Mouse (Mus musculus): ENCODE data around the gene Wdr95.
A peak's percentile ranks its signal among the peaks of the same experiment; 100 is the strongest.

The Wdr95 gene

DNA sequence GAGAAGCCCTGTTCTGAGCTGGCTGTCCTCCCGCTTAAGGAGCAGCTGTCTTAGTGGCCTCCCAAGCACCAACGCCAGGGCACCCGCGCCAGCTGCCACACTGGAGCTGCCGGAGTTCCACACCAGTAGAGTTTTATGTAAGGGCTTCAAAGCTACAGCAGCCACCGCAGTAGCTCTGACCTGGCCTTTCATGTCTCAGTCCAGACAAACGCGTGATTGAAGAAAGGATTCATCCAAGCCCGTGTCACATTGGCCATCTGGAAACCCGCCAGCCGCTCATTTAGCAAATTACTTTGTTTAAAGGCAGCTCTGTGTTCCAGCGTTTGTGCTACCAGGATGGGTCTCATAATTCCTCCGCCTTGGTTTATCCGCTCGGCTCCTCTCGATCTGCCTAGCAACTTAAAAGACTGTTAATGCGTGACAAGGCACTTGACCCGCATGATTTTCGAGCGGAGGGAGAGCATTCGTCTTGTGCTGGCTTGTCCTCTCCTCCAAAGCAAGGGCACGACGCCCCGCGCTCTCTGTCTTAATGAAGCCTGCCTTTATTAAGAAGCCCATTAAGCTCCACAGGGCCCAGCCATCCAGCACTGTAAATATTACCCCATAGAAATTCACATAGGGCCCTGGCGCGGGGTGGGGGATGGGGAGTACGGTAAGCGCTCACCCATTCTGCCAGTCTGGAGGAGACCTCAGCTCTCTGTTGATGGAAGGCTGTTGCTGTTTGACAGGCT, at the start of gene Wdr95:
Gene Wdr95 (plus strand): TSS at position 681 of the 731 bp plus-strand sequence.
- no peak for DNase-seq

DNA sequence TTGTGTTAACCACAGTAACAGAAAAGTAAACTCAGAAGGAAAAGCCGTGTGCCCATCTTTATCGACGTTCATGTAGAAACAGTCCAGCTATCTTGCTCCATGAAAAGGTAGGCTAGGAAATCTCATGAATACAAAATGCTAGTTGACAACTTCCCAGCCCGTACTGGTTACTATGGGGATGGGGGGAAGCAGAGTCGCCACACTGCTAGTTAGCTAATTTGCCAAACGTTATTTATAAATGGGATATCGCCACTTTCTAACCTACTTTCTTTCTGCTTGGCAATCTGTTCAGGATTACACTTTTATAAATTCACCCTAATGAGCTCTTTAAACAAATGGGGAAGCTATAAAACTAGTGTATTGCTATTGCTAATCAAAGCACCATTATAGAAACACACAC, 46.6 kb upstream of the Wdr95 start:
- no peak for DNase-seq

DNA sequence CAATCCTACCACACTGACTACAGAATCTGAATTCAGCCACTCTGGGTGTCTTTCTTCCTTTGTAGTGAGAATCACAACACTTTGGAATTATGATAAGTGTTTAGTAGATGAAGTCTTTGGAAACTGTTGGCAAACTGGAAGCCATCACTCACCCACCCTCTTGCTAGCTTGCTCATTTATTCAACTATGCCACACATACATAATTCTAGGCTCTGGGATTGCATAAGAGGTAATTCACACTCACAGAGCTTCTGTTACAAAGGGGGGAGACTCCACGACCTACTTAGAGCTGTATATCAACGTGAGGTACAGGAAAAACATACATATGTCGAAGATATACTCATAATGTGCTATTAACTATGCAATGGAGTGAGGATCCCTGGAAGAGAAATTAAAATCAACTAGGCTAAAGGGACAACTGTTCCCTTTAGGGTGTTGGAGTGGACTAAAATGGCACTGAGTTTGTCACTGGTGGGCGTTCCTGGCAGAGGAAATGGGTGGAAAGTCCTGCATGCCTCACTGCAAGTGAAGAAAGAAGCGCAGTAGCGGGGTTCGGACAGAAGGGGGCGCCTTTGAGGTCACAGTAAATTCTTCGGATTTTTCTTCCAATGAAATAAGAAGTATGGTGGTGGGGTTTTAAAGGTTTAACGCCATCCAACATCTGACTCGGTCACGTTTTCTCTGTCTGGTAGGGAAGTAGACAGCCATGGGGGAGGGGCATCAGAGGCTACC, 45.0 kb upstream of the Wdr95 start:
- peak; percentile 26 for DNase-seq

DNA sequence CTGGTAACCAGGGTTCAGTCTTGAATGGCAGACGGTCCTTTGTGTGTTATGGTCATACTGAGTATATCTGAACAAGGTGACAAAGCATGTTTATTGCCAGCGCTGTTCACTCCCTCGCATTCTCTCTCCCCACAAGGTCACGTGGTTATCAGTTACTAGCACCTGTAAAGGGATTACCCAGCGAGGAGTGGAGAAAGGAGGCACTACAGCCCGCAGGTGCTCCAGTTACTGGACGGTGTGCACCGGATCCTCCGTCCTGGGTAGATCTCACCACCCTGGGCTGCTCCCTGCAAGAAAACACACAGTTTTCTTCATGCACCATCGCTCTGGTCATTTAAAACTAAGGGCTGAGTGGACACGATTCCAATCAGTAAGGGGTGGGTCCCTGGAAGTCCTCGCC, 44.2 kb upstream of the Wdr95 start:
- DNase-seq: no peak

DNA sequence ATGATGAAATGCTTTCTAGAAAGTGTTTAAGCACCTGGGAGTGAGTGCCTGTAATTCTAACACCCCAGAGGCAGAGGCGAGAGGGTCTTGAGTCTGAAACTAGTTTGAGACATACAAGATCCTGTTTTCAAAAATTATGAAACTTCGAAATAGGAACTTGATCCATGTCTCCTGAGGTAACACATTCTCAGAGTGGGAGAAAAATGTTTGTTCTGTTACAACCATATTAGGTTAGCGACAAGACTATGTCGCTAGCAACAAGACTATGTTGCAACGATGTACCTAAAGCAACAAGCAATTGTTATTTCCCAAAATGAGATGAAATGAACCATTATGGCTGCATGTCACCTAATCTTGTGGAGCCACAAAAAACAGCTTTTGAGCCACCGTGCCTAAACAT, 43.0 kb upstream of the Wdr95 start:
- DNase-seq: no peak

DNA sequence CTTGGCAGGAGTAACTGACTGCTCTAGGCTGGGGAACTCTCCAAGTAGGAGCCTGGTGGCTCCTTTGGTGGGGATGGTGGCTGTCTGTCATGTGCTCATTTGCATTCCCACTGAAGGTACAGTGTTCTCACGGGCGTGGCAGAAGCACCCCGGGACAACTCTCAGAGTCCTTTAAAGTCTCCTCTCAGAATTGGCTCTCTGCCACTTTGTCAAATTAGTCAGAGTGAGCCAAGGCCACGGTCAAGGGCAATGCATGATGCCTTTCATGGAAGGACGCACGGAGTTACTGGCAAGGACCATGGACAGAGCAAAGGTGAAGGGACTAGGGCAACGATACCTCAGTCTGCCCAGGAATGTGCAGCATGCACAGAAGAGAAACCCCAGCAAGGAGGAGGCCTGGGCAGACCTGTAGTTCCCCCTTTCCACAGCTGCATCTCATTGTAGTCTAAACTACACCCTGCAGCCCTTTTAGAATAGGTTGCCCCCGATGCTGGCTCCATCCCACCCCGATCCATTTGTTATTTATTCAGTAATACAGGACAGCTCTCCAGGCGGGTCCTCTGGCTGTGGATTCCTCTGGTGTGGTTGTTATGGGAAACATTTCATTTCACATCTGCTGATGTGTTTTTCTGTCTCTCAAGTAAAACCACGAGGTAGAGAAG, 40.0 kb upstream of the Wdr95 start:
- DNase-seq: no peak

DNA sequence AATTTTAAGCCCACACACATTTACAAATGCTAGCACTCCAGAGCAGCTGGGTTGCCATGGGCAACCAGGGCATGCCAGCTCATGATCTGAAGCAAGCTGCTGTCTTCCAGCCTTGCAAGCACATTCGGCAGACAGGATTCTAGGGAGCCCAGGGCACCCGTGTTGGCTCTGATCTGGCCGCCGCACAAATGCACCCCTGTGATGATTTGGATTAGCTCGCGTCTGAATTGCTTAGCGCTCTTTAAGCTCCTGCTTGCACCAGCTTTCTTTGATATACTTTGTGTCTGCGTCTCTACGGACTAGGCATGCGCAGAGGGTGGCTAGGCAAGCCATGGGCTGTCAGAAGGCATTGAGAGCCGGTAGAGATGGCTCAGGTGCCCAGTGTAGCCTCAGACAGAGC, 39.3 kb upstream of the Wdr95 start:
- DNase-seq: no peak

DNA sequence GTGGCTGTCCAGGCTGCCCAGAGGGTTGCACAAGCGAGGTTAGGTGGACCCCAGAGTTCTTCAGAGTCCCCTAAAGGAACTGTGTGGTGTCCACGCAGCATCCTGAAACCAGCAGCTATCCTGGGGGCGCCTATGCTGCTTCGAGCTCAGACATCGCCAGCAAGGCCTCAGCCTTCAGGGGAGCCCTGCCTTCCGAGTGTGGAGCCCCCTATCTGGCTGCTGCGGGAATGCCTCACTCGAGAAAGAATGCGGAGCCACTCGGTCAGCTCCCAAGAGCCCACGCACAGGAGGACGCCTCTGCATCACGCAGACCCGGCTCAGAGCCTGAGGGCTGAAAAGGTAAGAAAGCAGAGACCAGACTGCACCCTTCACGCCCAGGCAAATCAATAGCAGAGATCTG, 38.2 kb upstream of the Wdr95 start:
- no peak for DNase-seq

DNA sequence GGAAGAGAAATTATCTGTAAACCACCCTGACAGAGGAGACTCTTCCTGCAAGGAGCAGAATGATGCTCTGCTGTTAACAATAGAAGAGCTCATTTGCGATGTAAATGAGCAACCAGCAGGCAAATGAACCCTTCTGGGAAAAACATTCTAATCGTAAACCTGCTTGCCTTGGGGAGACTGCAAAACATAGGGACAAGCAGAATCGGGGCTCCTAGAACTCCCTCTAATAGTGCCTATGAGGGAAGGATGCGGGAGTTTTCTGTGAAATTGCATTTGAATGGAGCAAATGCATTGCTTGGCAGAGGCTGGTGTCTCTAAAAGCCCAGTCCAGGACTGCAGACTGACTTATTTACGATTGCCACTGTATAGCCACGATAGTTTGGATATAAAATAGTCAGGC, 32.8 kb upstream of the Wdr95 start:
- no peak for DNase-seq

DNA sequence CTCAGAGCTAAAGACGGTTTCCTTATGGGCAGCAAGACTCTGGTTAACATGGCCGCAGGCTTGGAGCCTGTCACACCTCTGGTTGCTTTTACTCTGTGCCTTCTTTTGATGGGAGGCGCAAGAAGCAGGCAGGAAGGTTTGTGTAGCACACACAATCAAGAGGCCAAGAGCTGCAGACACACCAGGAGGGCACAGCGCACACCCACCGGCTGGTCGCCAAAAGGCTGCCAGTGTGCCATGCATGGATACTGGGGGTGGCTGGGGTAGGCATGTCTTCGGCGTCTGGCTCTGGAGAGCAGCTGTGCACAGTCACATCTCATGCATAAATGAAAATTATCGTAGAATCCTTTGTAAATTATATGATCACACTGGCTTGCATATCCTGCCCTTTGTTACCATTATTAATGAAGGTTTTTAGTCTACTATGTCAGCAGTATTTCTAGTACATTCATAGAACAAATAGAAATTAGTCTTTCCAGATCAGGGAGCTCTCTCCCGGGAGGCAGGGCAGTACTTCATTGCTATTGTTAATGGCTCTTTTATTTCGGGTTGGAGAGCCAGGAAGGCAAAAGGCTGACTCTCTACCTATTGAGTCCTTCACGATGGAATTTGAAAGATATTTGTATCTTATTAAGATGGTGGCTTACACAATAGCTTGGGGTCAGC, 31.9 kb upstream of the Wdr95 start:
- DNase-seq: no peak

DNA sequence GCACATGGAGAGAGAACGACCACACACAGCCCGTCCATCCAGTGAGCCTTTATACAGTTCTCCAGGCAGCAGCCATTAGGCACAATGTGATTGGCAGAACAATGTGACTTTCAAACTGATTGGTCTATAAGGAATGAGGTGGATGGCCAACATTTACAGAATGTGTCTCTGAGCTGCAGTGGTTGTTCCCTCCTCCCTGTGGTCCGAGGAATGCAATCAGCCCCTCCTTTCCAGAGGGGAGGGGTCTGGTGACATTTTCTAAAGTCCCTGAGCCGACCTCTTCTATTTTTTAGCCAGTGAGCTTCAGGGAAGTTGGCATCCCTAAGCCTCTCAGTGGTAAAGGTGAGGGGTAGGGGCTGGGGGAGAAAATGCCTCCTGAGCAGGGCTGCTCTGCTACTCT, 28.5 kb upstream of the Wdr95 start:
- no peak for DNase-seq

DNA sequence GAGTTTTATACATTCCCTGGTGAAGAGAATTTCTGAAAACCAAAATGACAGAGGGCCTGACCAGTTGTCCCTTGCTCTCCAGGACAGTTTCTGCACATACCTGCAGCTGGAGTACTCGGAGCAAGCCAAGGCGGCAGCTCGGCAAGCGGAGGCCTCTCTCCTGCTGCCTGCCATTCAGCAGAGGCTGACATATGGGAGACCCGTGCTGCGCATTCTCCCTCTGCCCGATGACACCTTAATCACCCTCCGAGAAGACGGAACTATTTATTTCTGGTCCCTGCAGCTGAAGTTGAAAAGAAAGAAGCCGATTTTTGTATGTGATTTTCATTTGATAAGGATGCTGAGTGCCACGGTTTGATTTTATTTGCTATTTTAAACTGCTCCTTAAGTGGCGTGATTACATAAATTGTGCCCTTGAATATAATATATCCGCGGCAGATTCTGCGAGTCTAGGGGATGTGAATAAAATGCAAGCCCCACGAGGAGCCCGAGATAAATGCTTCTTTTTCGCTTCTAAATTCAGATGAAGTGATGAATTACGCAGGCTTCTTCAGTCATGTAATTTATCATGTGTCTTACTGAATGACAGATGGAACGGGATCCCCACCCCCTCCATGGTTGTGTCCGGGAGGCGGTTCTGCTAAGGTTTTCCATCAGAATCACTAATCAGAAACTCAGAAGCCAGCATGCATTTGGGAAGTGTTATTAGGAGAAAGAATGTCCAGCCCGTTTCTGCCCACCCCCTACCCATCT, 24.9 kb upstream of the Wdr95 start:
- no peak for DNase-seq

DNA sequence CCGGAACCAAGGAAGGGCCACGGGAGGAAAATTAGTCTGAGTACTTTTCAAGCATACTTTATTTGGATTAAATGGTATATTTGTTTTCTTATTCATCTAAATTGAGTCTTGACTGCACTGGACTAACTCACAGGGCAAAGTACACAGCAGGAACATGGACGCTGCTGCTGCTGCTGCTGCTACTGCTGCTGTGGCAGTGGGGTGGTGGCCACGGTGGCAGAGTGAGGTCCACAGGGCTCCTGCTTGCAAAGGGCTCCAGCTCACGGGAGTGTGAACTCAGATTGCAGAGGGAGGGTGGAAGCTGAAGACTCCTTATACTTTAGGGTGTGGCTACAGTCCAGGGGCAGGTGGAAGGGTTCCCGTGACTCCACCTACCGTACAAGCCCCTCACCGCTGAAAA, 23.5 kb upstream of the Wdr95 start:
- no peak for DNase-seq

DNA sequence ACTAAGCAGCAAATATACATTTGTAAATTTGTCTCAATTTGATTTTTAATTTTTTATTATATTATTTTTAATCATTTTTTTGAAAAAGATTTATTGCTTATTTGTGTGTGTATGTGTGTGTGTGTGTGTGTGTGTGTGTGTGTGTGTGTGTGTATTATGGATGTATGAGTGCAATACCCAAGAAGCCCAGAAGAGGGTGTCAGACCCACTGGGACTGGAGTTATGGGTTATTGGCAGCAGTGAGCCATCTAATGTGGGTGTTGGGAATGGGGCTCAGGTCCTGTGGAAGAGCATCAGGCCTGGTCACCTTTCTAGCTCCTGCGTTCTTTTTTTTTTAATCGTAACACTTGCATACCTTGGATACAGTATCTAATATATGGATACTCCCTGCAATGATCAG, 22.4 kb upstream of the Wdr95 start:
- no peak for DNase-seq

DNA sequence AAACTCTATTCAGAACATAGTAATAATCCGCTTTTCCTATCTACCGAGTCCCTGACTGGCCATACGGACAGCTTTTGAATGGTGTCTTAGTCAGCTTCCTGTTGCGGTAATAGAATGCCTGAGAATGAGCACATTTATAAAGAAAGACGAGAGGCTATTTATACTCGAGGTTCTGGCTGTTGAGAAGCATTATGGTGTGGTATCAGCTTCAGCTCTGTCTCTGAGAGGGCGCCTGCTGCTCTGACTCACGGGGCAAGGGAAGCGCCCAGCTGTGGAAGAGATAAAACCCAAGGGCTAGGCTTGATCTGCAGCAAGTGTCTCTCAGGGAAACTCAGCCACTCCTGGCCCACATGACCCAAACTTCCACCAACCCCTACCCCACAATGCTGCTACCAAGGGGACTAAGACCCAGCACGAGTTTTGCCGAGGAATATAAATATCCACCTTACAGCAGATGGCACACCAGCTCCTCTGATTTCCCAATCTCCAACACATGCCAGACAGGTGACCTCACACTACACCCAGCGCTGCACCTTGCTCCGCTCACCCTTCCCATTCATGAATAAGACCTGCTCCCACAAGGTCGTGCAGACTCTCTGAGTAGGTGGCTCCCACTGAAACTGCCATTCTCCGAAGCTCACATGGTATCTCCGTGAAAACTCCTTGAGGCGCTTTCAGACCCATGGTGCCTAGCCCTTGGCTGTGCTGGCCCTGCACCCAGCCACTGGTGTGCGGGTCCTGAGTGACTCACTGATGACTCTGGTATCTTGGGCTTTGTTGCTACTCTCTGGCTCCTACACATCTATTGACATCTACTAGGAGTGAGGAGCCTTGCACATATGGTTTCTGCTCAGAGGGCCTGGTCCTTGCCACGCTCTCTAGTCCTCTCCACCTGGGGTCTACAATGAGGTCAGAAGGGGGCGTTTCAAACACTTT, 20.1 kb upstream of the Wdr95 start:
- DNase-seq: no peak

DNA sequence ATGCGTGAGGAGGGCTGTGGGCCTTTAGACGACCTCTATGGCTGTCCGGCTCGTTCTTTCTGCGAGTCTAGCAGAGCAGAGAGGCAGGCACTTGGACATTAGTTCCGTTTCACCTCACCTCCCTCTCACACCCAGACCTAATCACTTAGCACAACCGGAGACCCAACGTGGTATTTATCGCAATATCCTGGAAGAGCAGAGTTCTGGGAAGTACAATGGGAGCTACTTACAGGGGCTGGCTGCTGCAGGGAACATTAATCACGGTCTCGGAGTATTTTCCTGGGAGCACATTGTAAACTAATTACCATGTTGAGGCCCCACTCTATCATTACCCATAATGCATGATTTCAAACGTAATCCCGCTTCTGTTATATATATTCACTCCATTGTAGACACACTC, 18.2 kb upstream of the Wdr95 start:
- no peak for DNase-seq

DNA sequence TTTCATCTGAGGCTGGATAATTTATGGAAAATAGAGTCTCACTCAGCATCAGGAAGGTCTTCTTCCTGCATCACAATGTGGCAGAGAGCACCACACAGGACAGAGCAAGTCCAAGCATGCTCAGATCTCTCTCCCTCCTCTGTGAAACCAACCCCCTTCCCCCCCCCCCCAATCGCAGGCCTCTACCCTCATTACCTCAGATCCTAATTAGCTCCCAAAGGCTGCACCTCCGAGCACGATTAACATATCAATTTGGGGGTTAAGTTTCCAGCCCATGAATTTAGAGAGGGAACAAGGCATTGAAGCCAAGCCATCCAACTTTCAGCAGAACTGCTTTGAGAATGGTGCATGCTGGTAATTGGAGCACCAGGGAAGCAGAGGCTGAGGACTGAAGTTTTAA, 15.8 kb upstream of the Wdr95 start:
- no peak for DNase-seq

DNA sequence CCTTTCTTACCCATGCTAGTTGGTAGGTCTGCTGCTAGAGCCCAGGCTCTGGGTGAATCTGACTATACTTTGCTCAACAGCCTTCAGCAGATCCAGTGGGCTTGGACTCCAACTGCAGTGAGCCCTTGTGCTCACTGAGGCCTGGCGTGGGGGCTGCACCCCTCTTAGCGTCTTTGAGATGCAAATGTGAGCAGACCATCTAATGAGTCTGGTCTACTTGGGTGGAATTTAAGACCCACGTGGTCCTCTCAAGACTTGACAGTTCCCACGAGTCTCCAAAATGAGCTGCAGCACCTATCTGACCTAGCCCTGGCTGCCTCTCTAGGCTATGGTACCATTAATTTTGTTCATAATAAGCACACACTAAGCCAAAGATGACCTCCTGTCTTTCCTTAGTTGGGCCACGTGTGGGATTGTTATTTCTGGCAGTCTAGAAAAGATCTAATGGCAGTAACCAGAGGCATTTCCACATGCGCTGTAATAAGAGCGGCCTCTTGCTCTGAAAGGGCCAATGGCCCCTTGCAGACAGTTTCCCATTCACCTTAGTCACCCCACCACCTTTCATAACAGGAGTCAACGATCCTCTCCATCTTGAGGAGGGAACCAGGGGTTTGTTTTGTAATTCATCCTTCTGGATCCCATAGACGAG, 14.9 kb upstream of the Wdr95 start:
- no peak for DNase-seq

DNA sequence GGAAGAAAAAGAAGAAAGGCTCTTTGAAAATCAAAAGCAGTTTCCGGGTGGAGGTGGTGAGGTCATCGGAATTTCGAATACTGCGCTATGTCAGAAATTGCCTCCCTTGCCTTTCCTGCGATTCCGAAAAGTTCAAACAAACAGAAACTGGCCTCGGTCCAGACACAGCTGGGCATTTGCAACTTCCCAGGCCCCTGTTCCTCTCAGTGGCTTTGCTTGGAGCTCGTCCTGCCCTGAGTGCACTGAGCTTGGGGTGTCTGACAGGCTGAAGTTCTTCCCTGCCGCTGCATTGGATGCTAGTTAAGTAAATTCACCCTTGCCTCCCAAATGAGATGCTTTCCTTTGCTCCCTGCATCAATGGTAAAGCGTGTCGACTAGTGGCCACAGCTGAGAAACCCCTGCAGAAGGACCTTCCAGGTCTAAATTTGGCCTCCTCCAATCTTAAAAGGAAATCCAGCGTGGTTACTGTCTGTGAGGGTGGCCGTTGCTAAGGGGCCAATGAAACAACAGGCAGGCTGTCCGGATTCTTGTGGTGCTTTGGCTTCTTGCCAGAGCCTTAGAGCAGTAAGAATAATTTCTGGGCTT, 14.3 kb upstream of the Wdr95 start:
- peak; percentile 27 for DNase-seq

DNA sequence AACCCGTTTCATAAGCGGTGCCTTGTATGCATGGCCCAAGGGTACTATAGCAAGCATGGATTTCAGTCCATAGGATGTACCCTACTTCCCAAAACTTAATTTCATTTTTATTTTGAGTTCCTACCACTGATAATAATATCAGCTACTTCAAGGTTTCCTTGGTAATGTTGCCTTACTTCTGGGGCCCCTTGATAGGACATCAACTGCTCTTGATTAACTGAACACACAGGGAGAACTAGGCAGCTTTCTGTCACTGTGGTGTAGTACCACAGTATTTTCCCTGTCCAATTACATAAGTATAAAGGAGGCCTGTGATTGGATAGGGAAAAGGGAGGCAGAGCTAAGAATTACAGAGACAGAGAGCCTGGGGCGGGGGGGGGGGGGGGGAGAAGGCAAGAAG, 13.6 kb upstream of the Wdr95 start:
- DNase-seq: no peak

DNA sequence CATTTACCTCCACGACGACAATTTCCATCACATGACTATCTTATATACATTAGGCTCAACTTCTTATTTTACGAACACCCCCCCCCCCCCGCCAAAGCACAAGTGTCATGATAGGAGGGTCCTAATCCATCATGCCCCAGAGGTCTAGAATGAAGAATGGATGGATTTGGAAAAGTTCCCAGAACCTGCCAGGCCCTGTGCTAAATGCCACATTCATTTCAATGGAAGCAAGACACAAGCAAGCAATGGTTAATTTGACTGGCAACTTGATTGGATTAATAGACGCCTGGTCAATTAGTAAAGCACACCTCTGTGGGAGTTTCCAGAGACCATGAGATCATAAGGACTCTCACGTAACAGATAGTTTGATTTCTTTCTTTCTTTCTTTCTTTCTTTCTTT, 11.4 kb upstream of the Wdr95 start:
- no peak for DNase-seq

Data from liver (tissue).